Mouse (Mus musculus): ENCODE results near the gene Sestd1.
A peak's percentile ranks its signal among the peaks of the same experiment; 100 is the strongest.

Gene Sestd1

DNA sequence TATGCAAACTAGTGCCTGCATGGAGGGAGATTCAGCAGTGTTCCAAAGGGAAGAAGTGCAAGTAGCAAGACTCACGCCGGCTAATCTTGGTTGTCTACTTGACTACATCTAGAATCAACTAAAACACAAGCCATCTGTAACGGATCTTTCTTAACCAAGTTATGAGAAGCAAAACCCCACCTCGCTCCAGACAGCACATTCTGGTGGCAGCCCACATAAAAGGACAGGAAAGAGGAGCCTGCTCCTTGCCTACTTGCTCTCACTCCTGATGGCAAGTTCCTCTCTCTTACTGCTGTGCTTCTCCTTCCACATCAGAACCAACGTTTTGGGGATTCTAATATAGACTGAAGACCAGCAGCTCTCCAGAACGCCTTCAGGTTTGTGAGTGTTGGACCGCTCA, 9.6 kb downstream of the Sestd1 start:
- no peak for DNase-seq (ENCODE audit: low spot score)

DNA sequence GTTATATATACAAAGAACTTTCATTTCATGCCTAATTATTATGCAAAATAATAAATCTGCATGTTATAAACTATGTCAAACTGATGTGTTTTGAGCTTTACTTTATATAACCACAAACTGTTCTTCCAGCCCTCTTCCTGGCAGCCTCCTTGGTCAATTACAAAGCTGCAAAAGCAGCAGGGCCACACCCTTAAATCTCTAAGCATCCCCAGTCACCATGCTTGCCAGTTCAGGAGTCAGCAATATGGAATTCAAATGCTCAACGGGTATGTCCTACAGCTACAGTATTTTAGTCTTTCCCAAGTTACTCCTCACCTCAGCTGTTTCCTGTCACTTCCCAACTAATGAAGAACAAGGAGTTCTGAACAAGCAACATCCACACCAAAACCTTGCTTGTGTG, 10.3 kb downstream of the Sestd1 start:
- DNase-seq (ENCODE audit: low spot score): no peak

DNA sequence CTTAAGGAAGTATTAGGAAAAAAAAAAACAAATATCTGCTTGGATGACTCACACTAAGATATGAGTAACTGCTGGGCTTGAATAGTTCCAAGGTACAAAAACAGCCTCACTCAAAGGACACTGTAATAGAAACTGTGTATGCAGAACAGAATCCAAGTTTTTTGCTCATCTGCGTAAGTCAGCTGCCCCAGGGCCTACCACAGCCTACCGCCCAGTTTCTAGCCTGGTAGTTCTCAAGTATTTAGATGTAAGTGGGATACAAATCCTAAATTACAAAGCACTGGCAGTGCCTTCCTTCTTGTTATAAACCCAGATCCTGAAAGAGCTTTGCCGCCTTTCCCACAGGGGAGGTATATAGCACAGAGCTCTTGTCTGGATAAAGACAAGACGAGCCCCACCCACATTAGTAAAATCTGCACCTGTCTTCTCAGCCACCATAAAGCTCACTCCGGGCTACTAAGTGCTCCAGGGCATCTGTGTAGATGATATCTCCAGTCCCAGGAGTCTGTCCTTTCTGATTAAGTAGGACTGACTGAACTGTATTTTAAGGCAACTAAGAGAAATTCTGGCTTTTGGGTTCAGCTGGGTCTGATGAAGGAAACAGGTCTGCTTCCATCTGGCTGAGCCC, 11.7 kb downstream of the Sestd1 start:
- DNase-seq (ENCODE audit: low spot score): no peak

DNA sequence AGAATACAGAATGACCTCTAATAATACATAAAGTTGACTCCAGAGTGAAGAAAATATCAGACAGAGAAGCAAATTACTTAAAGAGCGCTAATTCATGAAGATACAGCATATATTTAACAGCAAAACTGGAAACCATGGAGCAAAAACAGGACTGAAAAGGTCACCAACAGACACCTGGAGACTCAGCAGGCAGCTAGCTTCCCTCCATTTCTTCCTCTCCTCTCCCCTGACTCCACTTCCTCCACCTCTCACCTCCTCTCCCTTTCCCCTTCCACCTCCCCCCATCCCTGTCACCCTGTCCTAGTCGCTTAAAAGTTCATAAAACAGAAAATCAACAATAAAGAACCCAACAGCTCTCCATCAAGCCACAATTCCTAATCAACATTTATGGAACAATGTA, 13.5 kb downstream of the Sestd1 start:
- DNase-seq (ENCODE audit: low spot score): no peak

DNA sequence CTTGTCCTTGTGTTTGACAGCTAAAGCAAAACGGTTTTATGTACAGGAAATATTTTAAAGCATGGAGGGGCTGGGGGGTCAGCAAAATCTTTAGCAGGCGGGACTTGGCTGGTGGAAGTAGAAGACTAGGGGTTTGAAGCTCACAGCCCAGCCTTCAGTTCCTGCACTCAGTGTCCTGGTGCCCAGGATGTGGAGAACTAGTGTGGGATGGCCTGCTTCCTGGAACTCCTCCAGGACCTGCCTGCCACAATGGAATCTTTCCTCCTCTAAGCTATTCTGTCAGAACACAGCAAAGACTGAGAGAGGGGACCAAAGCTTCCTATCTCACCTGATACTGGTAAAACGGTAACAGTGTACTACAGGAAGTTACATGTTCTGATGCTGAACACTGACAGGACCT, 14.4 kb downstream of the Sestd1 start:
- no peak for DNase-seq (ENCODE audit: low spot score)

DNA sequence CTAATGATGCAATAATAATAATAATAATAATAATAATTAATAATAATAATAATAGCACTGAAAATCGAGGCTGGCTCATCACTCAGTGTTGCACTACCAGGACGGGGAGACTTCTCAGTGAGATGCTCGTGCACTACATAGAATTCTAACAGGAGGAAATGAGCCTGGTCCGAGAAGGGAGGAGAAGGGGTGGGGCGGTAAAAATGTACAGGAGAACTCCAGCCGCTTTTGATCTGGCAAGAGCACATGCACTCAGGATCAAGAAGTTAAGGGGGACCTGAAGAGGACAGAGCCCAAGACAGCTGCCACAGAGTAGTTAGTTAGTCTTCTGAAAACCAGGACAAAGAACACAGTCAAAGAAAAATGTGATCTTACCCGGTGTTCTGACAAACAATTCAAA, 15.1 kb downstream of the Sestd1 start:
- DNase-seq (ENCODE audit: low spot score): no peak

- no peak for DNase-seq (ENCODE audit: low spot score)
Measured at GRCm38 (mm10) chr2:77264550-77264949, 15.8 kb downstream of the Sestd1 start.

DNA sequence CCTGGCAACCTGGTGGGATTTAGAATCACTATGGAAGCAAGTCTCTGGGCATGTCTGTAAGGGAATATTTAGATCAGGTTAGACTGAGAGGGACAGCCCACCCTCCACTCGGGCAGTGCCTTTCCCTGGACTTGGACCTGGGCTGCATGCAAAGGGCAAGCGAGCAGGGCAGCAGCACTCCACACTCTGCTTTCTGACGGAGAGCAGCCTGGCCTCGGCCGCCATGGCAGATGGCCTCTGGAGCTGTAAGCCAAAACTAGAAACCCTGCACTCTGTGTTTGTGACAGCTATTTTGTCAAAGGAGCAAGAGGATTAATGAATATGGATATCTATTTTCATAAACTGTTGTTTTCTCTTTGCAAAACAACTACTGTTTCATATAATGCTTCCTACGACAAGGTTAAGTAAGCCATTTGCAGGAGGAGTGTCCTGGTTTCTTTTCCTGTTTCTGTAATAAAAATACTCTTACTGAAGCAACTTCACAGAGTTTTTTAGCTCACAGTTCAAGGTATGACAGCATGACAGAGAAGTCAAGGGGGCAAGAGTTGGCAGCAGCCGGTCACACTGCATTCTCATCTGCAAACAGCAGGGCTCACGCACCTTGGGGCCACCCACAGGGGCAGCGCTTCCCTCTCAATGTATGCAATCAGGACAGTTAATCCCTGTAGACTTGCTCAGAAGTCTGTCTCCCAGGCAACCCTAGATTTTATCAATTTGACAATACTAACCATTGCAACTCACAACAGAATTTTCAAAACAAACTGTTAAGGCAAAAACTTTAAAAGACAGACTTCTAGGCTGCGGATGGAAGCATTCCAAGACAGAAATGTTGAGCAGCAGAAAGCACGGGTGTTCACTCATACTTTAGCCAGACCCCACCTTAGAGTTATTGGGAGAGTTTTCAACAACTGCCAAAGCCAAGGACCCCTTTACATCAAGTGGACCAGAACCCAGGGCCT, 16.6 kb downstream of the Sestd1 start:
- no peak for DNase-seq (ENCODE audit: low spot score)

DNA sequence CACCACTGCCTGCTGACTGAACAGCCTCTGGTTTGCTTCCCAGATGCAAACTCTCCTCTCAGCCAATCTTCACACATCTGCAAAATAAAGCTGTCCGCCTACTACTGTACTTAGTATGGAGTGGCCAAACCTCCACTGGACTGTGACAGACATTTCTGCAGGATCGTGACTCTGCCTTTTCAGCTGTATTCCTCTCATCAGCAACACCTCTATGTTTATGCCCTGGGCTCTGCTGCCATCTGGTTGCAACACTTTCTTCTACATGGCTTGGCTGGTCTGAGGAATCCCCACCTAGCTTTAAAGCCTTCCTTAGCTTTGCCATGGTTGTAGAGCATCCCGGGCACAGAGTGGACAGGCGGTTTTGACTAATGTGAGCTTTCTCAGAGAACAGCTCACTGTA, 20.3 kb downstream of the Sestd1 start:
- DNase-seq (ENCODE audit: low spot score): no peak

GRCm38 (mm10) chr2:77253227-77253626, 27.2 kb downstream of the Sestd1 start:
- DNase-seq (ENCODE audit: low spot score): no peak

DNA sequence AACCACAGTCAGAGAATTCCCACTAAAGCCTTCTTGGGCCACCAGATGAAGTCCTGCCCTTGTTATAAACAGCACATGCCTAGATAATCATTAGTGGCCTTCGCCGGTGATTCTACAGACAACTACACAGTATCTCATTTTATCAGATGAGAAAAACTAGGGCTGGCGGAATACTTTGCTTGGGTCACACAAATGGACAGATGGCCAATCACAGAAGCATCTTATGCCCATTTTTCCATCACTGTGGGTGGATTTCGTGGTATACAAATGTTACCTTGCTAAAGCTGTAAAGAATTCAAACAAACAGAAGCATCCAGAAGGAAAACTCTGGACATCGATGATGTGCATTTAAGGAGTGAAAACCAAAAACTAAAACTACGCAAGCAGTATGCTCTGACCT, 28.7 kb downstream of the Sestd1 start:
- DNase-seq (ENCODE audit: low spot score): no peak

DNA sequence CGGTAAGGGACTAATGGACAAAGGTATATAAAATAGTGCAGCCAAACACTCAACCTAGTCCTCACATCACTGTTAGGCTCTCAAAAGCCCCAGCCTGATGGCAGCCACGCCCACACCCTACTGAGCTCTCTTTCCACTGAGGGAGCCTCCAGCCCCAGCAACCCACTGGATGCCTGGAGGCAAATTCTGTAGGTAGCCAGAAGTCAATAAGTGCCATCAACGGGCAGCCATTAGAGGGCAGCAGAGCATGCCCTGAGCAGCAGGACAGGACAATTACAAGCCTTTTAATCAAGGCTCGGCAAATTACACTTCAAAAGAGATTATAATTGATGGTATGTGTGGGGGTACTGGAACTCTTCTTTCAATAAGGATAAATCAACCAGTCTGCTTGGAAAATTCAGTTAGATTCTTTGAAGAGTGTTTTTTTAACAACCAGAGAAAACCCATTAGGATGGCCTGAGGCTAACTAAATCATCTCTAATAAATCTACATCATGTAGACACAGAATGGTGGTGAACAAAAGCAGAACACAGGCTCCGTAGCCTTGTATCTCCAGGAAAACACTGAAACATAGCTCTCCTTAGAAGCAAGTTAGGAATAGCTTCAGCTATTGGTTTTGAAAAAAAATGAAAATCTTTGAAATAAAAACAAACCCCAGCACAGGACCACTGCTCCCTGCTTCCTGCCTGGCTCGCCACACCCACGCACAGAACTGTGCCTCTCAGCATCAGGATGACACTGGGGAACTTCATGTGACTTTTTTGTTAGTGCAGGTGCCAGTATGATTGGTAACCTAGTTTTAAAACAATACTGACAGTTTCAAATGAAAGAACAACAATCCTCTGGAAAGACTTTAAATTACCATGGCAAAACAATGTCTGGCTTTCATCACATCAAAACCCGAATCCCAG, 30.4 kb downstream of the Sestd1 start:
- DNase-seq (ENCODE audit: low spot score): peak; percentile 77

DNA sequence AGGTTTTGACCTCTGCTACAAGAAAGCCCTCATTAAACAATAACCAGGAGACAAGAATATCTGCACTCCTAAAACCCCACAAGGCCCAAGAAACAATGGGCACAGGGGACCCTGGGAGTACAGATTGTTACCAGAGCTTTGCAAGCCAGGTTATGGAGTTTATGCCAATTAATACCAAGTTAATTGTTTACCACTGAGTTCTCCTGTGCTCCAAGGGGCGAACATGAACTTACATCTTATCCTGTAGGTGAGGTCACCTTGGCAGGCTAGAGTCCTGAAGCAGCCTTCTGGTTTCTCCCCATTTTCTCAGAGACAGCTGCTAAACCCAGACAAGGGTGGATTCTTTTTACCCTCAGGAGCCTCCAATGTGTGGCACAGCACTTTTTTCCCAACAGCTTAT, 32.0 kb downstream of the Sestd1 start:
- no peak for DNase-seq (ENCODE audit: low spot score)

DNA sequence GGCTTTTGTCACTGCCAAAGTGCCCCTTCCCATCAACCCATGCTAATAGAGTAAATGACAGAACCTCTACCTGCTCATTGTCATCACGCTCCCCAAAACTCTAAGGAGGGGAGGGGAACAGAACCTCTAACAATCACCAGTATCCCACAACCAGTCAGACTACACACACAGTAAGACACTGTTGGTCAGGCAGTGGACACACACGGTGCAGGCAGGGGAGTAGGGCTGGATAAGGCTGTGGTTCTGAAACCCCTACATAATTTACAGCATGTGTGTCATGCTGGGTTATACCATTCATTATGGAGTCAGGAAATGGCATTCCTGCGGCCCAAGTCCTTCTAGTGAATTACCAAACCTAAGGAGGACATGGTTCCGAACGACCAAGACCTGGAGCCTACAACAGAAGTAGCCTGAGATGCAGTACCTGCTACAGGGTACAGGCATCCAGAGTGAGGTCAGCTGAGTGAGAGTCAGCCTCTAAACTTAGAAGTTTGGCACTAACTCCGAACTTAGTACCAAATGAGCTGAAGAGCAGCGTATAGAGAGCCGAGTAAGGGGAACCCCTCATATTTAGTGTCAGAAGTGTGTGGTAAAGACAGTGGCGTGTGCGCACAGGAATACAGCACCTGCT, 33.1 kb downstream of the Sestd1 start:
- no peak for DNase-seq (ENCODE audit: low spot score)

- DNase-seq (ENCODE audit: low spot score): no peak
Measured at GRCm38 (mm10) chr2:77245806-77246205, 34.6 kb downstream of the Sestd1 start.

- DNase-seq (ENCODE audit: low spot score): no peak
Measured at GRCm38 (mm10) chr2:77242248-77242647, 38.1 kb downstream of the Sestd1 start.

DNA sequence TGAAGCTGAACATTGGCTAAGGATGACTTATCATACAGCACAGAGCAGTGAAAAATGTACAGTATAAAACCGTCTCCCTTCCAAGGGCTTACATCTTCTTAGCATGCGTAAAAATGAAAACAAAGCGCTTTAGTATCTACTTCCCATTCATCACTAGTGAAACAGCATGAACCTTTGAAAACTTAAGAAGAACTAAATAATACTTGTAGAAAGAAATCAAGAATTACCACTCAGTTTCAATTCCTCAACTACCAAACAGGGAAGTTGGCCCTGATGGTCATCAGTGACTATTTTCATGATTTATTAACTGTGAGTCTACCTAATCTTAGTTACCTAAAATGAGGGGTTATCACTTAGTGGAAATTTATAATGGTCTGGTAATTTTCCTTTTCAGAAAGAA, 41.8 kb downstream of the Sestd1 start:
- DNase-seq (ENCODE audit: low spot score): no peak

- DNase-seq (ENCODE audit: low spot score): no peak
Measured at GRCm38 (mm10) chr2:77238046-77238445, 42.3 kb downstream of the Sestd1 start.

- DNase-seq (ENCODE audit: low spot score): peak; percentile 68
Measured at GRCm38 (mm10) chr2:77236860-77237259, 43.5 kb downstream of the Sestd1 start.

DNA sequence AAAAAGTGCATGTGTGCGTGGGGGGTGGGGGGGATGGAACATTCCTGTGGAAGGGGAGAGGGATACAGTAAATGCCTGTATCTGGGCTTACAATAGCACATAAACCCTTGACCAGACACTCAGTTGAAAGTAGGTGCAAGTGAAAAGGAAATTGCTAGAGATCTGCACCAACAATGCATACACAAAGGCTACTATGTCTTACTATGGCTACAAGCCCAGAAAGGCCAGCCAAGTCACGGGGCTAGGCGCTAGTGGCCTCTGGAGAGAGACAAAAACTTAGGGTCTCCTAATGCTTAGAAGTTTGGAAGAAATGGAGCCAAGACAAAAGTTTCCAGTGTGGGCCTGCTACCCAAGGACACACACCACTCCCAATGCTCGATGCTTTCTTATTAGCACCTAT, 44.5 kb downstream of the Sestd1 start:
- peak; percentile 58 for DNase-seq (ENCODE audit: low spot score)

- no peak for DNase-seq (ENCODE audit: low spot score)
Measured at GRCm38 (mm10) chr2:77232604-77233003, 47.8 kb downstream of the Sestd1 start.

DNA sequence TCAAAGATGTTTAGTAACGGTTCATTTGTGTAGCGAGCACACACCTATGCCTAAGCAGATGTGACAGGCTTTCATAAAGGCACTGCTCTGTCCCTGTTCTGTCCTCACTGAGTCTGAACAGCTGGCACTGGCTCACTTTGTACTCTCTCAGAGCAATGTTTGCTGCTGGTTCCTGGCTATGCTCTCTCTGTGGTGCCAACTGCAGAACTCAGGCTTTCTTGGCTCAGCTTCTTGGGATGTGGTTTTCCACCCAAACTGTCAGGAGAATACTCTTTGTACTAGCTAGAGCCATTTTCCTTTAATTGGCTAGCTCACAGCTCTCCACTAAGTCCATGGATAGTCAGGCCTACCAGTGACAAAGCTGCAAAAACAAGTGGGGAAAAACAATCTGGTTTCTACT, 59.4 kb downstream of the Sestd1 start:
- peak; percentile 64 for DNase-seq (ENCODE audit: low spot score)
